Mouse (Mus musculus) layer of hippocampus, postnatal 10 days (tissue): ENCODE measurements around the gene Fermt3. TPM values are rescaled to one million over a fixed set of nuclear protein-coding genes. Genes with fewer than 3 reads are reported as not detected.

Experiments
- DNase-seq, 2 experiments: peaks; one replicate each; pipeline ENCODE4 v3.0.0; 2021; ENCODE audit warnings: low spot score in 2 of 2
- total RNA-seq, 2 experiments: library from RNA; stranded (reverse); gene quantifications; 2 replicates each; pipeline ENCODE4 v1.2.3; 2021

The Fermt3 gene
- total RNA-seq, 2 experiments from 2014 or later = 5.0 to 5.2 TPM

- peak; percentile 98 to 99 for DNase-seq
Observed at GRCm38 (mm10) chr19:7039841-7040636, 20.8 kb upstream of the Fermt3 start, which contains the start of gene Stip1. TSS of gene Stip1 (minus strand) at chr19:7039967.

DNA sequence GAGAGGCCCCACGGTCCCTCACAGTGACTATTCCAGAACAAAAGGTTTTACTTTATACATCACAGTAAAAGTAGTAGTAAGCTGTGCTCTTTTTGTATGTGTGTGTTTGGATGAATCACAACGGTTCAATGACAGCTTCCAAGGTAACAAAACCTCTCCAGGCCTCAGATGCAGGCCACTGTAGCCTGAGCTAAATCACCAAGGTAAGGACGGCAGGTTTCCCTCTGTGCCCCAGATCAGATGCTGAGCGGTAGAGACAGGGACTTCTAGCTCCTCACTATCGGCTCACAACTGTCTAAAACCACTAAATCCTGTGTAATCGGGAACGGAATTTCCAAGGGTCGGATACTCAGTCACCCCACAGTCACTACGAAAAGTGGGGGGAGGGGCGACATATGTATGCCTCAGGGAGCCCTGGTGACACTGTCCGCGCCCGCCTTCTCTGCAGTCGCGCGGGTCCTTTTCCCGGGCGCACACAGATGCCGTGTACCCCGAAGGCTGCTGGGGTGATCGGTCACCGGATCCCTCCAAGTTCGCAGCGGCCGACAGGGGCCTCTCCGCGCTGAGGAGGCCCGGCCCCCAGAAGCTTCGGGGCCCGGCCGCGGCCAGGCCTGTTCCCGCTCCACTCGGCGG is 19.9 kb upstream of the Fermt3 start:
- DNase-seq = peak; percentile 62 to 69

GRCm38 (mm10) chr19:7034006-7034405 is 14.7 kb upstream of the Fermt3 start:
- no peak for DNase-seq

GRCm38 (mm10) chr19:7029531-7029930 is 10.3 kb upstream of the Fermt3 start:
- DNase-seq = no peak

- DNase-seq = peak; percentile 40 to 49
Observed at GRCm38 (mm10) chr19:7020224-7020641, 964 bp upstream of the Fermt3 start.

- no peak for DNase-seq
Observed at GRCm38 (mm10) chr19:7018546-7018945, 723 bp downstream of the Fermt3 start.

DNA sequence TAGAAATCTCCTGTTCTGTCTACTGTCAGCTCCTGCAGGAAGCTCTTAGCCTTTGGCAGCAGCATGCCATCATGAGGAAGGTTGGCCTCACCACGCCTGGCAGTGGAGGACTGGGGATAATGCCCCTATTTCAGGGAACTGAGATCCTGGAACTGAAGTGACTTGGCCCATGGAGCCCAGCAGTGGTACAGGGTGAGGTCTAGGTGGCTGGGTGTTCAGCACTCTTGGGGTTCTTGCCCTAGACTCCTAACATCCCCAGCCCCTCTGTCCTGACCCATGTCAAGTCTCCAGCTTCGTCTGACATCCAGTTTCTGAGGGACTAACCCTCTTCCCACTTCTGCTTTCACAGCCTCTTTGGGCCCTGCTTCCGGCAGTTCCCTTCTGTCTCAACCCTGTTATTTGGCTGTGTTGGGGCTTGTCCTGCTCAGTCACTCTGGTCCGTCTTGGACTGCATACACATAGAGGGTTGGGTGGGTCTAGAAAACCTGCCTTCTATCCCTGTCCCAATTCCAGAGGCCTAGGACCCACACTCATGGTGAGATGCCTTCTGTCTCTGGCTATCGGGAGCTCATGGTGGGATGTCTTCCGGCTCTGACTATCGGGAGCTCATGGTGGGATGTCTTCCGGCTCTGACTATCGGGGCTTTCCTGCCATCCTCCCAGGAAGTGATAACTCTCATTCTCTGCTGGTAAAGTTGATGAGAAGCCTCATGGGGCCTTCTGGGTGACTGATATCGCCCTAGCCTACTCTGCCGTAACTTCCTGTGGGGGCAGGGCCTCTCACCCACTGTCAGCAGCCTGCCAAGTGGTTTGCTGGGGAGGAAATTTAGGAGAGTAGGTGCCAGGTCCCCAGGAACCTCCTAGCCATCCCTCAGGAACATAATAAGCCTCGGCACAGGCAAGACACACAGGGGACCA is 1.5 kb downstream of the Fermt3 start:
- DNase-seq = no peak

- DNase-seq = no peak
Observed at GRCm38 (mm10) chr19:7014481-7015135, 4.7 kb downstream of the Fermt3 start.

GRCm38 (mm10) chr19:7013984-7014383 is 5.3 kb downstream of the Fermt3 start:
- no peak for DNase-seq

DNA sequence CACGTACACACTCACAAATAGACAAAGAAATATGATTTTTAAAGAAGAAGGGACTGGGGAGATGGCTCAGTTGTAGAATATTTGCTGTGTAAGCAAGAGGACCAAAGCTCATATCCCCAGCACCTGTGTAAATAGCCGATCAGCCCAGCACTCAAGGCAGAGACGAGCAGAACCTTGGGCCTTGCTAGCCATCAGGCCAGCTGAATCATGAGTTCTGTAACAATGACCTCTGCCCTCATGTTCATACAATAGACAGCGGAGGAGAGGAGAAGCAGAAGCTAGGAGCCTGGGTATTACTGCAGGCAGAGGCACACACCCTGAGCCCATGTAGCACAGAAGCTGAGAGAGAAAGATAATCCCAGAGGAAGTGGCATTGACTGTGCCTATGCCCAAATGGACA is 6.8 kb downstream of the Fermt3 start:
- no peak for DNase-seq

GRCm38 (mm10) chr19:7006892-7007593 is 12.2 kb downstream of the Fermt3 start:
- no peak for DNase-seq

DNA sequence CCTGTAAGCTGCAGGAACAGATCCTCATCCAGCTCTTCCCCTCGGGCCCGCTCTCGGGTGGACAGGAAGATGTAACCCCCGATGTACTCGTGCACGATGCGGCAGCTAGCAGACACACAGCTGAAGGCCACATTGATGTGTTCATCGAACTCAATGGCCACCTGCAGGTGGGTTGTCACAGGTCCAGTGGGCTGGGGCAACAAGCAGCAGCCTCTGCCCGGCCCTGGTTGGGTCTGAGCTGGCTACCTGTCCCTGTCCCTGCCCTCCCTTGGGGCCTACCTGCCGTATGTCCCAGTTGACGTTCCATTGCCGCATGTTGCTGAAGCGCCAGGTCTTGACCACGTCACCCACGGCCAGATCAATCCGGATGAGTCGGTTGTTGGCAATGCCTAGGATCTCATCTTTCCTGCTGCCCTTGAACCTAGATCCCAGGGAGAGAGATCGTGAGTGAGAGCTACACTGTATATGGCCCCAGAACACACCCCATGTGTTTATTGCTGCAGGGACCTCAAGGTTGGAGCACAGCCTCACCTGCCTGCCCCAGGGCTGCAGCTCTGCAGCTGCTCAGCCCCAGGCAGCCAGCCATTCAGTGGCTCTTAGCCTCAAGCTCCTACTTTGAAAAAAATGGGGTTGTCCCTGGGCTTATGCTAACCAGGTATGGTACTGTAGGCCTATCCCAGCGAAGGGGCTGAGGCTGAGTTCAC is 19.8 kb downstream of the Fermt3 start:
- DNase-seq = no peak

- DNase-seq = no peak
Observed at GRCm38 (mm10) chr19:6997721-6998290, 21.5 kb downstream of the Fermt3 start.

DNA sequence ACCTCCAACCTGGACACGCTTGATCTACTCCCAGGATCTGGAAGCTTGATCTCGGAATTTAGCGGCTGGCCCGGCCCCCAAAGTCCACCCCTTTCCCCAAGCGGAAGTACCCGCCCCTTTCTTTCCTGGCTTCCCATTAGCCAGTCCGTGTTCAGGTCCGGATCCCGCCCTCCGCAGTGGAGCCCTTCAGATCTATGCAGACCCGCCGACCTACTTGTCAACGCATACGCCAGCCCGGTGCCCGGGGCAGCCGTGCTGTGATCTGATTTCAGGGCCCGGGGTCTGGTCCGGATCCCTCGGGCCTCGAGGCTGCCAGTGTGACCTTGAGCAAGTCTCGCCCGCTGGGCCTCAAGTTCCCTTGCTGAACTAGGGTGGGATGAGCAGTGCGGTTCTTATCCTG is 23.3 kb downstream of the Fermt3 start, which contains the start of the genes Nudt22 and Trpt1:
Gene Nudt22, minus strand, starts transcription at position 112 of the 400 bp plus-strand sequence.
Gene Trpt1, plus strand, starts transcription at position 126 of the 400 bp plus-strand sequence.
- DNase-seq = peak; percentile 73 to 80

GRCm38 (mm10) chr19:6995255-6995991 is 23.8 kb downstream of the Fermt3 start:
- no peak for DNase-seq

- DNase-seq = no peak
Observed at GRCm38 (mm10) chr19:6994489-6994888, 24.8 kb downstream of the Fermt3 start.

DNA sequence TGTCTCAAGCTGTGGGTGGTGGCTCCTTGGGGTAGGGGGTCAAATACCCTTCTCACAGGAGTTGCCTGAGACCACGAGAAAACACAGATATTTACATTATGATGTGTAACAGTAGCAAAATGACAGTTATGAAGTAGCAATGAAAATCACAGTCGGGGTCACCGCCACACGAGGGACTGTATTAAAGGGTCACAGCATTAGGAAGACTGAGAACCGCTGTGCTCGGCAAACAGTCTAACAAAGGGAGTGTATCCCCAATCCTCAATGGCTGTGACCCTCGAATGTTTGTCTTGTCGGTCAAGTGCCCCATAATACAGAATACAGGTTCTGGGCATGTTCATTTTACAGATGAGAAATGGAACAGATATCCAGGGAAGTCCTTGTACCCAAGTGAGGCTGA is 25.3 kb downstream of the Fermt3 start:
- DNase-seq = no peak

- DNase-seq = no peak
Observed at GRCm38 (mm10) chr19:6993011-6993770, 26.1 kb downstream of the Fermt3 start.
